Mouse (Mus musculus): ENCODE measurements around the gene Negr1. TPM values are rescaled to one million over a fixed set of nuclear protein-coding genes. Genes with fewer than 3 reads are reported as not detected.

Gene Negr1
- polyA plus RNA-seq (2017; shearing (Covaris generic)), result not detected

DNA sequence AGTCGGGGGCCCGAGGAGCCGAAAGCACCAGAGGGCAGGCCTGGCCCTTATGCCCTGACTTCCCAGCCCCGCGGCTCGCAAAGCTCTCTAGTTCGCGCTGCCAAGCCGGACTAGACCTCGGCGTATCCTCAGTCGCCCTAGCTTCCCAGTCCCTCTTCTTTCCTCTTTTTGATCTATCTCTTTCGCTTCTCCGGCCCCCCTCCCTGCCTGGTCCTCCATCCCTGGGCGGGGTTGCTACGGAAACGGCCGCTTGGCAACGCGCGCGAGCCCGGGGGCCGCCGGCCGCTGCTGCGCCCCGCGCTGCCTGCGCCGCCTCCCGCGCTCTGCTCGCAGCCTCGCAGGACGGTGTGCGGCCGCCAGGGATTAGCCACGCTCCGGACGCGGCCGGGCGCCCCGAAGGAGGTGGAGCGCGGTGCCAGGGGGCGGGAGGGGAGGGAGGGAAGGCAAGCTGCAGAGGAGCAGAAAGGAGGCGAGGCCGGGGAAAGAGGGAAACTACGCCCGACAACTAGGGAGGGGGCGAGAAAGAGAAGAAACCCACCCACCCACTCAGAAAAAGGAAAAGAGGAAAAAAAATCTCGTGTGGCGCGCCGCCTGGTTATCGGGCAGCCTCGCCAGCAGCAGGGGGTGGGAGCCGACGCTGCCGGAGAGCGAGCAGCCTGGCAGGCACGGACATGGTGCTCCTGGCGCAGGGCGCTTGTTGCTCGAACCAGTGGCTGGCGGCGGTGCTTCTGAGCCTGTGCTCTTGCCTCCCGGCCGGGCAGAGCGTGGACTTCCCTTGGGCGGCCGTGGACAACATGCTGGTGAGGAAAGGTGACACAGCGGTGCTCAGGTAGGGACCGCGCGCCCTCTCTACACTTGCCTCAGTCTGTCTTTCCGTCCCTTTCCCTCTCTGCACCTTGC, at the start of gene Negr1:
Gene Negr1, plus strand, starts transcription at position 271 of the 900 bp plus-strand sequence.

